Mouse (Mus musculus) heart, adult 2 months (tissue): ENCODE data around the gene Mrpl57. TPM values are rescaled to one million over a fixed set of nuclear protein-coding genes. Genes with fewer than 3 reads are reported as not detected.
"Not testable (repeated sequence)": the region's sequence is repeated elsewhere in the genome, so short reads cannot be mapped to it uniquely, and the experiment has no call there.

ENCODE experiments used
- DNase-seq, 2 experiments: peaks; one replicate each; pipeline ENCODE4 v3.0.0; 2021
- H3K27ac ChIP-seq: fragments of 200-600 bp; 2 replicates; pipeline ENCODE4 v1.8.1; 2022
- H3K27me3 ChIP-seq: fragments of 200-500 bp; 2 replicates; pipeline ENCODE4 v1.6.1; 2012; ENCODE audit warnings: mild to moderate bottlenecking, low read length, inconsistent platforms, mixed read lengths; ENCODE audit not compliant: control insufficient read depth, insufficient read depth
- H3K36me3 ChIP-seq: fragments of 200-500 bp; 2 replicates; pipeline ENCODE4 v1.6.1; 2012; ENCODE audit warnings: low read length, inconsistent platforms; ENCODE audit not compliant: control insufficient read depth, insufficient read depth
- H3K4me1 ChIP-seq: fragments of 200-500 bp; 2 replicates; pipeline ENCODE4 v1.6.1; 2011; ENCODE audit warnings: low read length; ENCODE audit not compliant: control insufficient read depth, insufficient read depth
- H3K4me3 ChIP-seq: fragments of 200-600 bp; 2 replicates; pipeline ENCODE4 v1.8.1; 2022
- H3K79me2 ChIP-seq: fragments of 200-500 bp; replicated peaks from 2 replicates; pipeline ENCODE4 v1.6.1; 2012; ENCODE audit warnings: mild to moderate bottlenecking, inconsistent platforms, low read length, moderate library complexity, mixed read lengths; ENCODE audit not compliant: control insufficient read depth, insufficient read depth
- H3K9ac ChIP-seq: fragments of 200-500 bp; 2 replicates; pipeline ENCODE4 v1.6.1; 2012; ENCODE audit warnings: low read depth, mild to moderate bottlenecking, control low read depth, inconsistent platforms, low read length, mixed read lengths
- CTCF ChIP-seq: fragments of 200-600 bp; IDR thresholded peaks from 2 replicates; pipeline ENCODE4 v1.8.1; 2022; ENCODE audit warnings: antibody characterized with exemption, mild to moderate bottlenecking, moderate library complexity
- EP300 ChIP-seq: fragments of 200-500 bp; IDR thresholded peaks from 2 replicates; pipeline ENCODE4 v1.6.1; 2011; ENCODE audit warnings: low read depth, low read length, control low read depth; ENCODE audit not compliant: insufficient read depth
- POLR2A ChIP-seq: fragments of 200-500 bp; IDR thresholded peaks from 2 replicates; pipeline ENCODE4 v1.6.1; 2011; ENCODE audit warnings: mild to moderate bottlenecking, low read depth, low read length, control low read depth; ENCODE audit not compliant: insufficient read depth
- WGBS: fragments of 180-500 bp; shearing (Covaris S2); methylation state at CpG from one replicate; pipeline ENCODE4 v1.1.7; 2018; 5-methylcytosine and 5-hydroxymethylcytosine counted together
- intact Hi-C: fragments of 180-260 bp; cut with DNase I; formaldehyde crosslinking; loops from one replicate; pipeline ENCODE4 v1.15.1; 2025
- polyA plus RNA-seq: library from polyadenylated mRNA; depleted of rRNA; stranded (reverse); fragments of >200 nt; gene quantifications from 2 replicates; pipeline ENCODE4 v1.2.3, GENCODE M21; 2012
- total RNA-seq, 2 experiments: library from RNA; stranded (reverse); gene quantifications; 2 replicates each; pipeline ENCODE4 v1.2.3; 2021

The Mrpl57 gene
- total and polyA plus RNA-seq, 3 experiments: 42.0 to 72.2 (median 57.1) TPM

DNA sequence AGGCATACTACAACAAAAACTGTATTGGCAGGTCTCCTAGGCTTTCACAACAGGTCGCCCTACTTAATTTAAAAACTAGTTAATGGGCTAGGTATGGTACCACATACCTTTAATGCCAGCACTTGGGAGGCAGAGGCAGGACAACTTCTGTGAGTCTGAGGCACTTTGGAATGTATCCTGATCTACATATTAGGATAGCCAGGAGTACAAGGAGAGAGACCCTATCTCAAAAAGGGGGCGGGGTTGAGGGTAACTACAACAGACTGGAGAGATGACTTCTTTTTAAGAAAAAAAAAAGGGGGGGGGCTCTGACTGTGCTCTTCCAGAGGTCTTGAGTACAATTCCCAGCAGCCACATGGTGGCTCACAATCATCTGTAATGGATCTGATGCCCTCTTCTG, 22.6 kb downstream of the Mrpl57 start:
- Histone ChIP-seq H3K79me2 (no peaks in the 10 kb centered on the region), H3K27me3 (no peaks in the 10 kb centered on the region), H3K36me3 (no peaks in the 10 kb centered on the region), H3K9ac (no peak overlapping the region), H3K4me3 (no peak overlapping the region), H3K4me1 (no peaks in the 10 kb centered on the region), H3K27ac (no peak overlapping the region)
- intact Hi-C loops: no loop called here
- no peak for TF ChIP-seq CTCF
- TF ChIP-seq POLR2A: no peak
- TF ChIP-seq EP300: no peak
- 97% methylated on average over 2 of the region's 2 CpGs for WGBS
- no peak for DNase-seq

GRCm38 (mm10) chr14:57850330-57850729, 24.3 kb downstream of the Mrpl57 start:
- DNase-seq: no peak
- Histone ChIP-seq H3K36me3 (no peaks in the 10 kb centered on the region), H3K27ac (no peak overlapping the region), H3K4me3 (no peak overlapping the region), H3K9ac (no peak overlapping the region), H3K27me3 (no peaks in the 10 kb centered on the region), H3K79me2 (no peaks in the 10 kb centered on the region), H3K4me1 (no peaks in the 10 kb centered on the region)
- 88% methylated on average over 3 of the region's 3 CpGs for WGBS
- TF ChIP-seq EP300 (no peak), POLR2A (no peak), CTCF (no peak)
- intact Hi-C loops: no loop called here

DNA sequence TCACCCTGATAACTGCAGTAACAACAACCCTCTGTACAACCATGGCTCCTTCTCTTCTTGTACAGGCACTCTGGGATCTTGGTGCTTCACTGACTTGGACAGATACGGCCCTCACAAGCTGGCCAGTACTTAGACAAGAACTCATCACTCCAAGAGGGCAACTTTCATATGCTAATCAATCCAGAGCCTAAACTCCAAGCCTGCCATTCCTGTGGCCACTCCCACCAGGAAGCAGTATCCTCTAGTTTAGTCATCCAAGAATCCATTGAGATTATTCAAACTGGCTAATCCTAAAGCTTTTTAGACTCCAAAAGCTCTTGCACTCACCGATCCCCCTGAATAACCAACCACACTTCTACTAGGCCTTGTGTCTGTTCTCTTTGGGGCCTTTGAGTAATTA, 26.9 kb downstream of the Mrpl57 start:
- Histone ChIP-seq H3K27me3 (no peaks in the 10 kb centered on the region), H3K36me3 (no peaks in the 10 kb centered on the region), H3K4me3 (no peak overlapping the region), H3K9ac (no peak overlapping the region), H3K4me1 (no peaks in the 10 kb centered on the region), H3K79me2 (no peaks in the 10 kb centered on the region), H3K27ac (no peak overlapping the region)
- 92% methylated on average over 2 of the region's 2 CpGs for WGBS
- intact Hi-C loops: no loop called here
- no peak for DNase-seq
- no peak for TF ChIP-seq CTCF
- no peak for TF ChIP-seq POLR2A
- TF ChIP-seq EP300: no peak

GRCm38 (mm10) chr14:57856037-57856436, 30.0 kb downstream of the Mrpl57 start:
- TF ChIP-seq CTCF: peak; percentile 52
- H3K27ac ChIP-seq, H3K27me3 ChIP-seq, H3K4me3 ChIP-seq, DNase-seq, H3K36me3 ChIP-seq, intact Hi-C loops, H3K4me1 ChIP-seq, H3K79me2 ChIP-seq, H3K9ac ChIP-seq: not testable (repeated sequence)

DNA sequence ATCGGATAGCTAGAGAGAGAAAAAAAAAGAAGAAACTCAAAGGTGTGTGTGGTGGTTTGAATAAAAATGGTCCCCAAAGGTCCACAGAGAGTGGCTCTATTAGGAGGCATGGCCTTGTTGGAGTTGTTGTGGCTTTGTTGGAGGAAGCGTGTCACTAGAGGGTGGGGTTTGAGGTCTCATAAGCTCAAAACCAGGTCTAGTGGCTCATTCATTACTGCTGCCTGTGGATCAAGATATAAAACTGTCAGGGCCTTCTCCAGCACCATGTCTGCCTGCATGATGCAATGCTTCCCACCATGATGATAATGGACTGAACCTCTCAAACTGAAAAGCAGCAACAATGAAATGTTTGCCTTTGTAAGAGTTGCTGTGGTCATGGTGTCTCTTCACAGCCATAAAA, 32.6 kb downstream of the Mrpl57 start:
- Histone ChIP-seq H3K79me2 (no peaks in the 10 kb centered on the region), H3K36me3 (peaks cover 9% of the 10 kb centered on the region), H3K4me1 (peaks cover 3% of the 10 kb centered on the region), H3K4me3 (no peak overlapping the region), H3K9ac (no peak overlapping the region), H3K27ac (no peak overlapping the region), H3K27me3 (no peaks in the 10 kb centered on the region)
- TF ChIP-seq CTCF (no peak), EP300 (no peak), POLR2A (no peak)
- DNase-seq: no peak
- intact Hi-C loops: no loop called here
- 93% methylated on average over 2 of the region's 2 CpGs for WGBS

DNA sequence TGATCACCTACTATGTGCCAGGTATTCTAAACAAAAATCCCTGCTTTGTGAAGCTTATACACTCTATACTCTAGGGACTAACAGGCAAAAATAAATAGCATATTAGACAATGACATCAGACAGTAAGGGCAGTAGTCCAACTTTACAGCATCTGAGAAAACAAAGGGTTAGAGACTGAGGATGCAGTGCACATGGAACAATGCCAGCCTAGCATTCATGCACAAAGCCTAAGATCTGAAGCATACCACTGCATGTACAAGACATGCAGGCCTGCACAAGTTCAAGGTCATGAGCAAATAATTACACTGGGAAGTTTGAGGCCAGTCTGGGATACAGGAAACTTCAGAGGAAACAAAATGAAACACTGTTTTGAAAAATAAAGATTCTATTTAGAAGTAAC, 33.5 kb downstream of the Mrpl57 start:
- intact Hi-C loops: no loop called here
- no peak for DNase-seq
- no peak overlapping the region for H3K27ac ChIP-seq
- H3K9ac ChIP-seq: no peak overlapping the region
- TF ChIP-seq EP300: no peak
- no peak for TF ChIP-seq POLR2A
- peaks cover 14% of the 10 kb centered on the region for H3K36me3 ChIP-seq
- no peaks in the 10 kb centered on the region for H3K27me3 ChIP-seq
- H3K79me2 ChIP-seq: no peaks in the 10 kb centered on the region
- H3K4me3 ChIP-seq: no peak overlapping the region
- H3K4me1 ChIP-seq: peaks cover 5% of the 10 kb centered on the region

GRCm38 (mm10) chr14:57861987-57862412, 36.0 kb downstream of the Mrpl57 start:
- WGBS: 68% methylated on average over 4 of the region's 4 CpGs
- Histone ChIP-seq H3K4me3 (no peak overlapping the region), H3K4me1 (peaks cover 5% of the 10 kb centered on the region), H3K36me3 (peaks cover 14% of the 10 kb centered on the region), H3K9ac (no peak overlapping the region), H3K27ac (no peak overlapping the region), H3K27me3 (no peaks in the 10 kb centered on the region), H3K79me2 (no peaks in the 10 kb centered on the region)
- intact Hi-C loops: no loop called here
- DNase-seq: no peak
- TF ChIP-seq CTCF (no peak), POLR2A (no peak), EP300 (no peak)
